Mouse (Mus musculus): Measurements from ENCODE around the gene Dnaja4. TPM values are rescaled to one million over a fixed set of nuclear protein-coding genes. Genes with fewer than 3 reads are reported as not detected.
A peak's percentile ranks its signal among the peaks of the same experiment; 100 is the strongest.
"Not testable (repeated sequence)": the region's sequence is repeated elsewhere in the genome, so short reads cannot be mapped to it uniquely, and the experiment has no call there.

The Dnaja4 gene
- polyA plus RNA-seq, 1 experiment from 2014 or later, result 27.8 TPM

GRCm38 (mm10) chr9:54673887-54674286 is 24.8 kb upstream of the Dnaja4 start:
- Histone ChIP-seq H3K27ac (no peak overlapping the region), H3K36me3 (no peaks in the 10 kb centered on the region), H3K9me3 (replicated peaks) (no peaks in the 10 kb centered on the region), H3K9ac (no peak overlapping the region), H3K27me3 (peaks cover 3% of the 10 kb centered on the region; the same call in 1 of the 2 replicates), H3K4me2 (no peak overlapping the region), H3K4me3 (no peak overlapping the region), H3K4me1 (replicated peaks) (no peaks in the 10 kb centered on the region)
- WGBS, result 87% methylated on average over 13 of the region's 13 CpGs
- no peak for ATAC-seq (replicated peaks; ENCODE audit: insufficient number of reproducible peaks, insufficient read depth, low FRiP score, low read depth)

GRCm38 (mm10) chr9:54676531-54676986 is 22.1 kb upstream of the Dnaja4 start:
- peak overlapping the region; percentile 37; the same call in 1 of the 2 replicates for H3K9ac ChIP-seq
- H3K4me2 ChIP-seq, result peak overlapping the region; percentile 64
- H3K9me3 ChIP-seq (replicated peaks), result no peaks in the 10 kb centered on the region
- ATAC-seq (replicated peaks; ENCODE audit: insufficient number of reproducible peaks, insufficient read depth, low FRiP score, low read depth), result 0 out of 2 replicates have a peak, but pooled peaks have one; percentile 23
- H3K4me1 ChIP-seq (replicated peaks), result peaks cover 5% of the 10 kb centered on the region; the same call in 1 of the 2 replicates
- H3K4me3 ChIP-seq, result peak overlapping the region; percentile 39
- peaks cover 3% of the 10 kb centered on the region; the same call in 1 of the 2 replicates for H3K27me3 ChIP-seq
- no peak overlapping the region for H3K27ac ChIP-seq
- no peaks in the 10 kb centered on the region for H3K36me3 ChIP-seq
- 1% methylated on average over 14 of the region's 14 CpGs for WGBS

GRCm38 (mm10) chr9:54682846-54683245 is 15.8 kb upstream of the Dnaja4 start:
- Histone ChIP-seq H3K4me3 (no peak overlapping the region), H3K9me3 (replicated peaks) (no peaks in the 10 kb centered on the region), H3K4me2 (no peak overlapping the region), H3K27ac (no peak overlapping the region), H3K36me3 (no peaks in the 10 kb centered on the region), H3K9ac (no peak overlapping the region), H3K27me3 (no peaks in the 10 kb centered on the region), H3K4me1 (replicated peaks) (peaks cover 5% of the 10 kb centered on the region; the same call in 1 of the 2 replicates)
- no peak for ATAC-seq (replicated peaks; ENCODE audit: insufficient number of reproducible peaks, insufficient read depth, low FRiP score, low read depth)
- 67% methylated on average over 4 of the region's 4 CpGs for WGBS

- H3K36me3 ChIP-seq, result no peaks in the 10 kb centered on the region
- 60% methylated on average over 7 of the region's 7 CpGs for WGBS
- H3K9ac ChIP-seq, result no peak overlapping the region
- H3K4me3 ChIP-seq, result no peak overlapping the region
- no peak overlapping the region for H3K4me2 ChIP-seq
- no peak for ATAC-seq (replicated peaks; ENCODE audit: insufficient number of reproducible peaks, insufficient read depth, low FRiP score, low read depth)
- H3K27me3 ChIP-seq, result no peaks in the 10 kb centered on the region
- H3K4me1 ChIP-seq (replicated peaks), result peaks cover 5% of the 10 kb centered on the region; the same call in 1 of the 2 replicates
- no peak overlapping the region for H3K27ac ChIP-seq
- H3K9me3 ChIP-seq (replicated peaks), result no peaks in the 10 kb centered on the region
Observed at GRCm38 (mm10) chr9:54683814-54684605, 14.7 kb upstream of the Dnaja4 start.

GRCm38 (mm10) chr9:54687246-54688236 is 11.1 kb upstream of the Dnaja4 start:
- no peak overlapping the region for H3K4me3 ChIP-seq
- H3K27ac ChIP-seq, result no peak overlapping the region
- WGBS, result 61% methylated on average over 14 of the region's 14 CpGs
- H3K27me3 ChIP-seq, result peaks cover 4% of the 10 kb centered on the region
- ATAC-seq (replicated peaks; ENCODE audit: insufficient number of reproducible peaks, insufficient read depth, low FRiP score, low read depth), result no peak
- H3K36me3 ChIP-seq, result no peaks in the 10 kb centered on the region
- H3K9me3 ChIP-seq (replicated peaks), result no peaks in the 10 kb centered on the region
- H3K9ac ChIP-seq, result no peak overlapping the region
- no peak overlapping the region for H3K4me2 ChIP-seq
- H3K4me1 ChIP-seq (replicated peaks), result no peaks in the 10 kb centered on the region

- no peak for ATAC-seq (replicated peaks; ENCODE audit: insufficient number of reproducible peaks, insufficient read depth, low FRiP score, low read depth)
- WGBS, result 60% methylated on average over 8 of the region's 8 CpGs
- H3K36me3 ChIP-seq, result no peaks in the 10 kb centered on the region
Observed at GRCm38 (mm10) chr9:54689446-54689845, 9.2 kb upstream of the Dnaja4 start.

GRCm38 (mm10) chr9:54690697-54691096 is 8.0 kb upstream of the Dnaja4 start:
- H3K27ac ChIP-seq; H3K4me3 ChIP-seq; ATAC-seq (replicated peaks; ENCODE audit: insufficient number of reproducible peaks, insufficient read depth, low FRiP score, low read depth); H3K36me3 ChIP-seq; H3K9me3 ChIP-seq (replicated peaks); H3K9ac ChIP-seq; H3K4me1 ChIP-seq (replicated peaks); H3K27me3 ChIP-seq; H3K4me2 ChIP-seq: not testable (repeated sequence)
- 85% methylated on average over 2 of the region's 2 CpGs for WGBS

More at GRCm38 (mm10) chr9:54689446-54689845, 9.2 kb upstream of the Dnaja4 start:
- H3K4me1 ChIP-seq (replicated peaks), result no peaks in the 10 kb centered on the region
- H3K27me3 ChIP-seq, result peaks cover 6% of the 10 kb centered on the region
- no peak overlapping the region for H3K4me3 ChIP-seq
- no peak overlapping the region for H3K27ac ChIP-seq
- no peaks in the 10 kb centered on the region for H3K9me3 ChIP-seq (replicated peaks)
- H3K9ac ChIP-seq, result no peak overlapping the region
- H3K4me2 ChIP-seq, result no peak overlapping the region

GRCm38 (mm10) chr9:54691241-54691805 is 7.3 kb upstream of the Dnaja4 start:
- not testable (repeated sequence) for H3K27ac ChIP-seq; H3K4me1 ChIP-seq (replicated peaks); H3K36me3 ChIP-seq; H3K27me3 ChIP-seq; H3K9me3 ChIP-seq (replicated peaks)
- peak overlapping the region; percentile 24; the same call in 1 of the 2 replicates for H3K9ac ChIP-seq
- WGBS, result 4% methylated on average over 31 of the region's 31 CpGs
- H3K4me2 ChIP-seq, result peak overlapping the region; percentile 69
- H3K4me3 ChIP-seq, result peak overlapping the region; percentile 42
- 0 out of 2 replicates have a peak, but pooled peaks have one; percentile 22 for ATAC-seq (replicated peaks; ENCODE audit: insufficient number of reproducible peaks, insufficient read depth, low FRiP score, low read depth)

- Histone ChIP-seq H3K4me2 (peak overlapping the region; percentile 85), H3K9me3 (replicated peaks) (no peaks in the 10 kb centered on the region), H3K4me3 (peak overlapping the region; percentile 72), H3K27me3 (no peaks in the 10 kb centered on the region; the same call in 1 of the 2 replicates), H3K4me1 (replicated peaks) (peaks cover 37% of the 10 kb centered on the region), H3K36me3 (no peaks in the 10 kb centered on the region), H3K9ac (peak overlapping the region; percentile 77), H3K27ac (peak overlapping the region; percentile 89)
- ATAC-seq (replicated peaks; ENCODE audit: insufficient number of reproducible peaks, insufficient read depth, low FRiP score, low read depth), result peak; percentile 15; the same call in 1 of the 2 replicates
- 5% methylated on average over 27 of the region's 27 CpGs for WGBS
Observed at GRCm38 (mm10) chr9:54699087-54699344, 343 bp downstream of the Dnaja4 start.

GRCm38 (mm10) chr9:54699345-54700173 is 886 bp downstream of the Dnaja4 start:
- ATAC-seq (replicated peaks; ENCODE audit: insufficient number of reproducible peaks, insufficient read depth, low FRiP score, low read depth), result peak; percentile 58
- H3K27ac ChIP-seq, result peak overlapping the region; percentile 89
- H3K4me1 ChIP-seq (replicated peaks), result peaks cover 42% of the 10 kb centered on the region

More at GRCm38 (mm10) chr9:54699345-54700173, 886 bp downstream of the Dnaja4 start:
- Histone ChIP-seq H3K4me3 (peak overlapping the region; percentile 72), H3K36me3 (no peaks in the 10 kb centered on the region), H3K4me2 (peak overlapping the region; percentile 85), H3K9ac (peak overlapping the region; percentile 77), H3K9me3 (replicated peaks) (no peaks in the 10 kb centered on the region), H3K27me3 (no peaks in the 10 kb centered on the region; the same call in 1 of the 2 replicates)
- WGBS, result under 1% methylated on average over 91 of the region's 92 CpGs

Data from heart, embryonic 15.5 days (tissue).